Mouse (Mus musculus): ENCODE data around the gene Cpt1b.

DNA sequence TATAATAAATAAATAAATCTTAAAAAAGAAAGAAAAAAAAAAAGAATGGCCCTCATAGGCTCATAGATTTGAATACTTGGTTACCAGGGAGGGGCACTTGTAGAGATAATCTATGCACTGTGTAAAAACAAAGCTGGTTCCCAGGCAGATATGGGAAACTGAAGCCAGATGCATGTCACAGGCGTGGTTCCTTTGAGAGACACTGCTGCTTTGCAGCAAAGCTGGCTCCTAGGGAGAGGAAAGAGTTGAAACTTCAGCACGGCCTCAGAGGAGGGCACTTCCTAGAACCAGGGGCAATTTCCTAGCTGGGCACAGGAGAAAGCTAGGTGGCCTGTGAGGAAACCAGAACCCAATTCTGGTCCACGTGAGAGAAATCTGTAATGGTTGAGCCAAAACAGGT, 8.5 kb upstream of the Cpt1b start:
- TF ChIP-seq POLR2A (IDR thresholded peaks at IDR 0.05; ENCODE audit: control insufficient read depth, low read depth, low read length) (no peak), CTCF (IDR thresholded peaks at IDR 0.05; ENCODE audit: control insufficient read depth, insufficient read depth, insufficient replicate concordance, low read depth, low read length) (no peak)

All from testis, adult 2 months (tissue).